Mouse (Mus musculus): Measurements from ENCODE around the gene Wfdc15b.

DNA sequence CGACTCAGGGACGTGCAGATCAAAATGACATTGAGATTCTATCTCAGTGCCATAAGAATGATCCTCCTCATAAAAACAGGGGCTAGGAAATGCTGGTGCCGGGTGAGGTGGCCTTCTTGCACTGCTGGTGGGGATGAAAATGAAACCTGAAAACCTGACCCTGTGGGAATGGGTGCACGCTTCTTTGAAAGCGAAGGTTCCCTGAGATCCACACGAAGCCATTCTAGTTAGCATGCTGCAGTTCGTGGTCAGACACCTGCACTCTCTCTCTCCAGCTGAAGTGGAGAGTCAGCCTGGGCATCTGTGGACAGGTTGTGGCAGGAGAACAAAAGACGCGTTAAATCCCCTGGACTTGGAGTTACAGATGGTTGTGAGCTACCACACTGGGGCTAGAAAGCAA lies 2.2 kb downstream of the Wfdc15b start:
- TF ChIP-seq TAL1 (IDR thresholded peaks at IDR 0.05; ENCODE audit: low read length): no peak
- TF ChIP-seq GATA1 (IDR thresholded peaks at IDR 0.05; ENCODE audit: low read length): no peak

All from erythroblast, embryonic 14.5 days (primary cell).